8 mouse cellular contexts compared by ENCODE assay signal in the genomic region with DNA sequence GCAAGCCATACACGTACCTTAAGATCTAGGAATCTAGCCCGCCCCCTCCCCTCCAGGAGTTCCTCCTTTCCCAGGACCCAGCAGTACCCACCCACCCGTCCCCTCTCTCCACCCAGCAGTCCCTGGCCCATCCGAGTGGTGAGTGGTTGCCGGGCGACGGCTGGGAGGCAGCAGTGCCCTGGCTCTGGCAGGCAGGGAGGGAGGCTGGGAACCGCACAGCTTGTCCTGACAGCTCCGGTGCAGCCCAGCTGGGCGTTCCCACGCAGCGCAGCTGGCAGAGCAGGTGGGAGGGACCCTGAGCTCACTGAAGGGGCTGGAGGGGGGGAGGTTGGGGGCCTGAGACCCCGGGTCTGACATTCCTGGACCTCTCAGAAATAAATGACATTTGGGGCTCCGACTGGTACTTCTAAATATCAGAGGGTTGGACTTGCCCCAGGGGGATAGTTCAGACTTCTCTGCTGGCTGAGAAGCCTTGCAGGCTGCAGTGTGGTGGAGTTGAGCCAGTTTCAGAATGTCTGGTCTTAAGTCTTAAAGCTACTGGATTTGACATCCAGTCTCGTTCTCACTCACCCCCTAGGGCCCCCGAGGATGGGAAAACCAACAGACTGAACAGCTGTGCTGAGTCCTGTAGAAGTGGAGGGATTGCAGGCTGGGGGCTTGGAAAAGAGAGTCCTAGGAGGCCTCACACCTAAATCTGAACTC. TPM values are rescaled to one million over a fixed set of nuclear protein-coding genes. Genes with fewer than 3 reads are reported as not detected.
A peak's percentile ranks its signal among the peaks of the same experiment; 100 is the strongest.
DNase-seq lines count a peak whose midpoint lies in the region; ATAC-seq and TF ChIP-seq lines count a peak whose summit lies in the region.

Gene Kirrel2 (minus strand): TSS at position 62 of the 702 bp plus-strand sequence.
Gene Nphs1 (plus strand): TSS at position 687 of the 702 bp plus-strand sequence.

- peak within 1 kb of the TSS; percentile 42 for H3K4me2 ChIP-seq in embryonic facial prominence, embryonic 15.5 days (replicated peaks)
- peak within 1 kb of the TSS; percentile 35 for H3K4me2 ChIP-seq in intestine, postnatal 0 days (replicated peaks; ENCODE audit: low read depth)

- H3K9me3 ChIP-seq in embryonic facial prominence, embryonic 15.5 days (replicated peaks) = no peaks in the 10 kb centered on the region
- H3K9me3 ChIP-seq in intestine, postnatal 0 days (ENCODE audit: control insufficient read depth) = no peaks in the 10 kb centered on the region

- DNase-seq in layer of hippocampus, adult 11-12 months (ENCODE audit: low spot score) = peak; percentile 74
- no peak for DNase-seq in layer of hippocampus, adult 9-10 months (ENCODE audit: low spot score)
- DNase-seq in neural tube, embryonic 10.5 days (ENCODE audit: extremely low spot score, low spot score) = peak; percentile 63
- no peak for DNase-seq in urinary bladder, adult 2 months (ENCODE audit: low spot score)
- DNase-seq in adrenal gland, adult 2 months = no peak

- no peak for TF ChIP-seq CTCF in intestine, postnatal 0 days (IDR thresholded peaks at IDR 0.05; ENCODE audit: low read depth)

- H3K9ac ChIP-seq in embryonic facial prominence, embryonic 15.5 days = no peak within 1 kb of the TSS
- H3K9ac ChIP-seq in intestine, postnatal 0 days (ENCODE audit: low read depth, low read length) = no peak within 1 kb of the TSS

- H3K4me3 ChIP-seq in embryonic facial prominence, embryonic 15.5 days (replicated peaks) = peak within 1 kb of the TSS; percentile 22
- H3K4me3 ChIP-seq in intestine, postnatal 0 days (ENCODE audit: low read depth, low read length) = no peak within 1 kb of the TSS; the same call in 1 of the 2 replicates

- peak; percentile 59; the same call in 1 of the 2 replicates for ATAC-seq in embryonic facial prominence, embryonic 15.5 days (ENCODE audit: insufficient number of reproducible peaks, low FRiP score, low TSS enrichment, low read depth)
- no peak for ATAC-seq in intestine, postnatal 0 days
- no peak for ATAC-seq in monocyte, adult 5-6 weeks (replicated peaks; ENCODE audit: insufficient number of reproducible peaks, low FRiP score, low TSS enrichment, poor library complexity, severe bottlenecking)

- under 1% methylated on average over 16 of the region's 16 CpGs for WGBS in embryonic facial prominence, embryonic 15.5 days
- 2% methylated on average over 16 of the region's 16 CpGs for WGBS in intestine, postnatal 0 days

- H3K27ac ChIP-seq in embryonic facial prominence, embryonic 15.5 days (replicated peaks) = no peak within 1 kb of the TSS
- H3K27ac ChIP-seq in intestine, postnatal 0 days (ENCODE audit: low read depth, low read length) = no peak within 1 kb of the TSS

- H3K4me1 ChIP-seq in embryonic facial prominence, embryonic 15.5 days = peaks cover 24% of the 10 kb centered on the region
- no peaks in the 10 kb centered on the region for H3K4me1 ChIP-seq in intestine, postnatal 0 days (replicated peaks; ENCODE audit: control insufficient read depth, insufficient read depth, low read length)

- H3K36me3 ChIP-seq in embryonic facial prominence, embryonic 15.5 days = no peaks in the 10 kb centered on the region
- no peaks in the 10 kb centered on the region for H3K36me3 ChIP-seq in intestine, postnatal 0 days (ENCODE audit: control insufficient read depth, insufficient read depth)

- H3K27me3 ChIP-seq in embryonic facial prominence, embryonic 15.5 days = peaks cover 96% of the 10 kb centered on the region
- H3K27me3 ChIP-seq in intestine, postnatal 0 days (replicated peaks; ENCODE audit: control insufficient read depth, insufficient read depth, low read length) = peaks cover 82% of the 10 kb centered on the region

RNA-seq across cellular contexts. Expression of gene Kirrel2, which starts in this region (rescaled TPM):
- 1.1 and 1.3 TPM in 2 replicates for polyA plus RNA-seq in embryonic facial prominence, embryonic 15.5 days (2015; fragmentation: Nextera tagmentation; extraction: Ambion mirVana)
- polyA plus RNA-seq in intestine, postnatal 0 days (2015; fragmentation: Nextera tagmentation; extraction: Ambion mirVana) = 0.08 and 0.09 TPM in 2 replicates
- not detected in 2 replicates for polyA plus RNA-seq in urinary bladder, adult 2 months (2012; rRNA removed)
- not detected for total RNA-seq in adrenal gland, adult 2 months (2021)
- not detected in 2 replicates for polyA plus RNA-seq in adrenal gland, adult 2 months (2012; rRNA removed)
- total RNA-seq in monocyte, adult 5-6 weeks (2017) = not detected in 3 replicates

RNA-seq across cellular contexts. Expression of gene Nphs1, which starts in this region (rescaled TPM):
- 0.17 TPM in 2 replicates for polyA plus RNA-seq in embryonic facial prominence, embryonic 15.5 days (2015; fragmentation: Nextera tagmentation; extraction: Ambion mirVana)
- 0.10 TPM in 1 of 2 replicates, not detected in the other for polyA plus RNA-seq in intestine, postnatal 0 days (2015; fragmentation: Nextera tagmentation; extraction: Ambion mirVana)
- not detected in 2 replicates for polyA plus RNA-seq in urinary bladder, adult 2 months (2012; rRNA removed)
- not detected for total RNA-seq in adrenal gland, adult 2 months (2021)
- polyA plus RNA-seq in adrenal gland, adult 2 months (2012; rRNA removed) = not detected in 2 replicates
- not detected in 3 replicates for total RNA-seq in monocyte, adult 5-6 weeks (2017)

Comparison
In these comparisons a context has a peak if more than half of its experiments do, and no peak if none do; other contexts are left out.
1. DNase-seq: peak in layer of hippocampus, adult 11-12 months (single experiment) and neural tube, embryonic 10.5 days (single experiment); none in layer of hippocampus, adult 9-10 months (single experiment), urinary bladder, adult 2 months (single experiment) and adrenal gland, adult 2 months (single experiment).